Mouse (Mus musculus) forebrain, embryonic 16.5 days (tissue): ENCODE data around the gene Nacc1. TPM values are rescaled to one million over a fixed set of nuclear protein-coding genes. Genes with fewer than 3 reads are reported as not detected.

Experiments
- ATAC-seq: fragments of 200-750 bp; cut with Nextera tagmentation; 2 replicates; pipeline ENCODE4 v1.8.0; 2017; ENCODE audit warnings: mild to moderate bottlenecking, moderate library complexity
- H3K27ac ChIP-seq: fragments of 300-500 bp; sonication (generic); 2 replicates; pipeline ENCODE4 v1.5.1; 2014; ENCODE audit warnings: low read length, control low read depth
- H3K27me3 ChIP-seq: fragments of 300-500 bp; sonication (generic); replicated peaks from 2 replicates; pipeline ENCODE4 v1.6.1; 2014; ENCODE audit warnings: low read length; ENCODE audit not compliant: control insufficient read depth, insufficient read depth
- H3K36me3 ChIP-seq: fragments of 300-500 bp; sonication (generic); 2 replicates; pipeline ENCODE4 v1.6.1; 2014; ENCODE audit not compliant: control insufficient read depth, insufficient read depth
- H3K4me1 ChIP-seq: fragments of 300-500 bp; sonication (generic); replicated peaks from 2 replicates; pipeline ENCODE4 v1.6.1; 2014; ENCODE audit warnings: low read length; ENCODE audit not compliant: control insufficient read depth, insufficient read depth
- H3K4me2 ChIP-seq: fragments of 300-500 bp; sonication (generic); 2 replicates; pipeline ENCODE4 v1.6.1; 2014; ENCODE audit warnings: mild to moderate bottlenecking, low read length, control low read depth
- H3K4me3 ChIP-seq: fragments of 300-500 bp; sonication (generic); replicated peaks from 2 replicates; pipeline ENCODE4 v1.5.1; 2014; ENCODE audit warnings: mild to moderate bottlenecking, low read length, control low read depth
- H3K9ac ChIP-seq: fragments of 300-500 bp; sonication (generic); replicated peaks from 2 replicates; pipeline ENCODE4 v1.6.1; 2014; ENCODE audit warnings: low read depth, low read length, control low read depth
- H3K9me3 ChIP-seq: fragments of 300-500 bp; sonication (generic); 2 replicates; pipeline ENCODE4 v1.6.1; 2016; ENCODE audit warnings: low read length; ENCODE audit not compliant: control insufficient read depth
- WGBS: fragments of 180-500 bp; shearing (Covaris S2); extraction: QIAGEN DNeasy Blood & Tissue Kit; methylation state at CpG from one replicate; pipeline ENCODE4 v1.1.7; 2014; 5-methylcytosine and 5-hydroxymethylcytosine counted together
- polyA plus RNA-seq: library from polyadenylated mRNA; unstranded; fragments of >200 nt; fragmentation: Nextera tagmentation; extraction: Ambion mirVana; gene quantifications from 2 replicates; pipeline ENCODE4 v1.2.1, GENCODE M21; 2015

The Nacc1 gene
- 15.5 and 15.7 TPM in 2 replicates for polyA plus RNA-seq

GRCm38 (mm10) chr8:84687705-84688100, at the start of gene Nacc1:
Nacc1 (minus strand) TSS chr8:84687862.
- peak within 1 kb of the TSS; percentile 74 for H3K27ac ChIP-seq
- no peaks in the 10 kb centered on the region for H3K9me3 ChIP-seq
- no peaks in the 10 kb centered on the region for H3K27me3 ChIP-seq
- H3K4me3 ChIP-seq = peak within 1 kb of the TSS; percentile 99
- peak within 1 kb of the TSS; percentile 56 for H3K4me2 ChIP-seq
- under 1% methylated on average over 24 of the region's 37 CpGs for WGBS
- H3K36me3 ChIP-seq = 0 out of 2 replicates have a peak, but pooled peaks cover 2% of the 10 kb centered on the region
- peak; percentile 90 for ATAC-seq
- H3K4me1 ChIP-seq = peaks cover 41% of the 10 kb centered on the region
- H3K9ac ChIP-seq = peak within 1 kb of the TSS; percentile 95

DNA sequence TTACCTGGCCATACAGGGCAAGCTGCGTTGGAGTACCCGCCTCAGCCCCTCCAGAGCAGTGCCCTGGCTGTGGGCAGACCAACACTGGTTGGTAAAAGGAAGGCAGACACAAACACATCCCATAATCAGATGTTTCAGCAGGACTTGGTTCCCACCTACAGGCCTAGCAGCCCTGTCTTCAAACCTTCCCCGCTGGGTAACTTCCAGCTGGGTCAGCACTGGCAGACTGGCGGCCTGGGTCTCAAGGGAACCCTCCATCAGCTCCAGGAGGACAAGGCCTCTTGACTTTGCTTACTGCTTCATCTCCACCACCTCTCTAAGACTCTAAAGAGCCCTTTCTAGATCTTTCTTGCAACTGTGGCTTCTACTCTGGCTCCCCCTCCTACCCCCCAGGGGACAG, 48.9 kb upstream of the Nacc1 start:
- no peaks in the 10 kb centered on the region for H3K27me3 ChIP-seq
- no peaks in the 10 kb centered on the region for H3K9me3 ChIP-seq
- 0 out of 2 replicates have a peak overlapping the region, but pooled peaks have one; percentile 4 for H3K4me2 ChIP-seq
- H3K4me3 ChIP-seq = no peak overlapping the region
- peak overlapping the region; percentile 30 for H3K9ac ChIP-seq
- ATAC-seq = no peak
- peak overlapping the region; percentile 39; the same call in 1 of the 2 replicates for H3K27ac ChIP-seq
- H3K36me3 ChIP-seq = no peaks in the 10 kb centered on the region
- 86% methylated on average over 4 of the region's 4 CpGs for WGBS
- H3K4me1 ChIP-seq = peaks cover 96% of the 10 kb centered on the region

- H3K27ac ChIP-seq = peak overlapping the region; percentile 68
- H3K4me3 ChIP-seq = no peak overlapping the region
- no peak for ATAC-seq
- no peaks in the 10 kb centered on the region for H3K27me3 ChIP-seq
- H3K9ac ChIP-seq = peak overlapping the region; percentile 33
- no peak overlapping the region for H3K4me2 ChIP-seq
- no peaks in the 10 kb centered on the region for H3K9me3 ChIP-seq
- H3K36me3 ChIP-seq = no peaks in the 10 kb centered on the region
- H3K4me1 ChIP-seq = peaks cover 96% of the 10 kb centered on the region
- WGBS = 40% methylated on average over 2 of the region's 2 CpGs
These were observed 47.9 kb upstream of the Nacc1 start for GRCm38 (mm10) chr8:84735597-84735996.

- Histone ChIP-seq H3K27me3 (no peaks in the 10 kb centered on the region), H3K9me3 (no peaks in the 10 kb centered on the region), H3K4me1 (peaks cover 96% of the 10 kb centered on the region), H3K27ac (peak overlapping the region; percentile 68), H3K4me3 (no peak overlapping the region), H3K36me3 (no peaks in the 10 kb centered on the region), H3K4me2 (no peak overlapping the region), H3K9ac (no peak overlapping the region; the same call in 1 of the 2 replicates)
- ATAC-seq = no peak
- WGBS = 82% methylated on average over 2 of the region's 2 CpGs
These were observed 47.0 kb upstream of the Nacc1 start for GRCm38 (mm10) chr8:84734680-84735079.

- Histone ChIP-seq H3K4me3 (no peak overlapping the region), H3K9me3 (no peaks in the 10 kb centered on the region), H3K27me3 (no peaks in the 10 kb centered on the region), H3K4me2 (no peak overlapping the region), H3K9ac (0 out of 2 replicates have a peak overlapping the region, but pooled peaks have one; percentile 14), H3K27ac (peak overlapping the region; percentile 68), H3K4me1 (peaks cover 95% of the 10 kb centered on the region), H3K36me3 (no peaks in the 10 kb centered on the region)
- 63% methylated on average over 6 of the region's 6 CpGs for WGBS
- ATAC-seq = no peak
These were observed 46.3 kb upstream of the Nacc1 start for GRCm38 (mm10) chr8:84733959-84734358.

DNA sequence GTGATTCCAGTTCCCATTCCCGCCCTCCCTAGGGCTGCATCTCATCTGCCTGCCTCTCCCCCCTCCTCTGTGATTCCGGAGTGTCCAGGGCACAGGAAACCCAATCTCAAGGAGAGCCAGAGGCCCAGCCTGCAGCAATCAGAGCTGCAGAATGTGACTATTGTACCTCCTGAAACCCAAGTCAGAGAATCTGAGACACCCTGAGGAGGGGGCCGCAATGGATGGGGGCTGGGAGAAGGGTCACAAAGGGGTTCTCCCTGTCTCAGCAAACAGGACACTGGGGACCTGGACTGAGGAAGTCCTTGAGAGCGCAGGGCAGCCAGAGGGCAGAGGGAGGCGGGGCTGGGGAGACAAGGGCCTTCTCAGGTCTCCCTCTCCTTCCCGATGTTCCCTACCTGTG, 45.3 kb upstream of the Nacc1 start:
- 49% methylated on average over 6 of the region's 6 CpGs for WGBS
- H3K27ac ChIP-seq = peak overlapping the region; percentile 68
- peak overlapping the region; percentile 15; the same call in 1 of the 2 replicates for H3K9ac ChIP-seq
- no peak for ATAC-seq
- no peaks in the 10 kb centered on the region for H3K27me3 ChIP-seq
- H3K4me2 ChIP-seq = no peak overlapping the region
- H3K9me3 ChIP-seq = no peaks in the 10 kb centered on the region
- peaks cover 95% of the 10 kb centered on the region for H3K4me1 ChIP-seq
- no peak overlapping the region for H3K4me3 ChIP-seq
- no peaks in the 10 kb centered on the region for H3K36me3 ChIP-seq

DNA sequence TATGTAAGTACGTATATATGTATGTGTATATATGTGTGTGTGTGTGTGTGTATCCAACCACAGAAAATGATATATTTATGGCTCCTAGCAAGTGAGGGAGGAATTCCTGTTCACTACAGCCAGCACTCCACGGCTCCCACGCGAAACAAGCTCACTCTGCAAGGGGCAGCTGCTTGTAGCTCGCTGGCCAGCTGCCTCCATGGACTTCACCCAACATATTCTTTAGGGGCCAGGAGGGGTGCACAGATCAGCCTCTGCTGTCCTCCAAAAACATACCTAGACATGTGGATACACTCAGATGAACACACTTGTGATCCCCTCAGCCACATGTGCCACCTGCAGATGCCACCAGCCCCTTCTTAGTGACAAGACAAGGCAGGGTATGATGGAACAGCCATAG, 44.9 kb upstream of the Nacc1 start:
- no peak overlapping the region for H3K9ac ChIP-seq
- H3K4me3 ChIP-seq = no peak overlapping the region
- H3K36me3 ChIP-seq = no peaks in the 10 kb centered on the region
- no peak for ATAC-seq
- no peak overlapping the region for H3K4me2 ChIP-seq
- H3K27me3 ChIP-seq = no peaks in the 10 kb centered on the region
- no peaks in the 10 kb centered on the region for H3K9me3 ChIP-seq
- 45% methylated on average over 5 of the region's 5 CpGs for WGBS
- peaks cover 94% of the 10 kb centered on the region for H3K4me1 ChIP-seq
- H3K27ac ChIP-seq = peak overlapping the region; percentile 68

DNA sequence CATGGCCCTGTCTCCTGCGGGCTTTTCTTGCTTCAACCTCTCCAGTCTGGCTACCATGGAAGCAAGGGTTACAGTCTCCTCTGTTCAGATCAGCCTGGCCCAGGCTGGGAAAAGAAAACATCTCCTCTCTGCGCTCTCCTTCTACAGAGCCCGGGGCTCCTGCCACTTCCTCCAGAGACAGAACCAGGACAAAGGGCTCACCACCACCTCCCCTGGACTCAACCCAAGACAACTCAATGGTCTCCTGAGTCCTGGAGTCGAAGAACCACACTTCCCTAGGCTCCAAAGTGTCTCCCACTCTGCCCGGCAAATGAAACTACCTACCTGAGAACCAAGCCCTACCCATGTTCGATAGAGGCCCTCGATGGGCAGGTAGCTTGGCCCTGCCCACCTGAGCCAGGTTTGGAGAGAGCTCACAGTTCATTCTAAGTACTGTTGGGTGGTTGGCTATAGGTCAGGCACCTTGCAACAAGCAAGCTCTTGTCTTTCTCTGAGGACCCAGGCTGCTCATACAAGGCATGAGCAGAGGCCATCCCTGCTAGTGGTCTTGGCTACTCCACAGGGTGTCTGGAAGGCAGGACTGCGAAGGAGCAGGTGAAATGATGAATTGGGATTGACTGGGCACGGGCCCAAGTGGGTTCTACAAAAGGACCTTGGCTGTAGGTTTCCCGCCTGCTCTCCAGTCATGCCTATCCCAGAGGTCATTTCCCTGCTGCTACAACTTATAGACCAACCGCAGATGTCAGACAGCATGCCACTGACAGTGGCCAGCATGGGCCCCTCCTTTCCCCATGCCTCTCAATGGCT, 43.9 kb upstream of the Nacc1 start:
- WGBS = 56% methylated on average over 11 of the region's 11 CpGs
- H3K4me1 ChIP-seq = peaks cover 87% of the 10 kb centered on the region

DNA sequence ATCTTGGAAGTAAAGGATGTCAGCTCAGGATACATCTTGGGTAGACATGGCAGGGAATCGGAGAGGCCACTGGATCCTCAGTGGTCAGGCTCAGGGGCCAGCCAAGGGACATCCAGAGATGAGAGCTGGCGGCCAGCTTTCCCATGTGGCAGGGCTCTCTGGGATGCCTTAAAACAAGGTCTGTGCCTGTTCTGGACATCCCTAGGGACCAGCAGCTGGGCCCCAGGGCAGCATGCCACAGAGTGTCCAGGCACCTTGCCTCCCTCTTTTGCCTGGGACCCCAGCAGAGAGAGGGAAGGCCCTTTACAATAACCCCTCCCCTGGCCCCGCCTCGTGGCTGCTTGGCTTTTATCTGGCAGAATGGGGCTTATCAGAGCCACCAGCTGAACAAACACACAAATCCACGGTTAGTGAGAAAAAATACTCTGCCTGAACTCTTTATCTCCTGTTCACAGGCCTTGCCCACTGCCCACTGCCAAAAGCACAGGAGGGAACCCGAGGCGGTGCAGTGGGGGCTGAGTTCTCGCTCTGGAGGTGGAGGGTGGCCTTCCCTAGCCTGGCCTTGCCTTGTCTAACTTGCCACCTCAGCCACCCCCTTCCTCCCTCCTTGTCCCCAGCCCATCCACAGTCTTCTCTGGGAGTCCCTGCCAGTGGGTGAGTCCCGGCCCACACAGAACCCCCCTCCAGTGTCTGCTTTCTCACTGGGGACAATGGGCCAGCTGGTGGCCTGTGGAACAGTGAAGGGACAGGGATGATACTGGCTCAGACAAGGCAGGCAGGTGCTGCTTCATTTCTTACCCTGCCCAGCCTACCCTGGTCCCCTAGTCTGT, 43.1 kb upstream of the Nacc1 start:
- Histone ChIP-seq H3K27me3 (no peaks in the 10 kb centered on the region), H3K36me3 (peaks cover 9% of the 10 kb centered on the region), H3K4me2 (peak overlapping the region; percentile 40), H3K27ac (peak overlapping the region; percentile 95), H3K9me3 (no peaks in the 10 kb centered on the region), H3K4me1 (peaks cover 83% of the 10 kb centered on the region), H3K4me3 (no peak overlapping the region), H3K9ac (peak overlapping the region; percentile 57)
- 15% methylated on average over 9 of the region's 9 CpGs for WGBS
- peak; percentile 24 for ATAC-seq

More for the DNA sequence above, 43.9 kb upstream of the Nacc1 start:
- no peak for ATAC-seq
- Histone ChIP-seq H3K4me3 (no peak overlapping the region), H3K27ac (peak overlapping the region; percentile 95), H3K4me2 (no peak overlapping the region), H3K36me3 (peaks cover 2% of the 10 kb centered on the region; the same call in 1 of the 2 replicates), H3K9me3 (no peaks in the 10 kb centered on the region), H3K9ac (peak overlapping the region; percentile 57), H3K27me3 (no peaks in the 10 kb centered on the region)
